Mouse (Mus musculus) hindbrain, embryonic 16.5 days (tissue): ENCODE results near the gene Chmp6. TPM values are rescaled to one million over a fixed set of nuclear protein-coding genes. Genes with fewer than 3 reads are reported as not detected.

Source experiments
- ATAC-seq: fragments of 200-750 bp; cut with Nextera tagmentation; 2 replicates; pipeline ENCODE4 v1.8.0; 2017; ENCODE audit warnings: moderate TSS enrichment, moderate library complexity
- H3K27ac ChIP-seq: fragments of 300-500 bp; sonication (generic); 2 replicates; pipeline ENCODE4 v1.5.1; 2014; ENCODE audit warnings: low read depth, mild to moderate bottlenecking, control low read depth, low read length, moderate library complexity
- H3K27me3 ChIP-seq: fragments of 300-500 bp; sonication (generic); replicated peaks from 2 replicates; pipeline ENCODE4 v1.6.1; 2014; ENCODE audit warnings: low read length; ENCODE audit not compliant: control insufficient read depth, insufficient read depth
- H3K36me3 ChIP-seq: fragments of 300-500 bp; sonication (generic); 2 replicates; pipeline ENCODE4 v1.6.1; 2014; ENCODE audit warnings: mild to moderate bottlenecking, low read length, moderate library complexity, mixed read lengths; ENCODE audit not compliant: control insufficient read depth, insufficient read depth
- H3K4me1 ChIP-seq: fragments of 300-500 bp; sonication (generic); 2 replicates; pipeline ENCODE4 v1.6.1; 2014; ENCODE audit warnings: low read depth, low read length; ENCODE audit not compliant: control insufficient read depth, insufficient read depth
- H3K4me2 ChIP-seq: fragments of 300-500 bp; sonication (generic); 2 replicates; pipeline ENCODE4 v1.6.1; 2014; ENCODE audit warnings: mild to moderate bottlenecking, low read length, control low read depth, moderate library complexity
- H3K4me3 ChIP-seq: fragments of 300-500 bp; sonication (generic); 2 replicates; pipeline ENCODE4 v1.5.1; 2014; ENCODE audit warnings: mild to moderate bottlenecking, low read length, control low read depth, moderate library complexity
- H3K9ac ChIP-seq: fragments of 300-500 bp; sonication (generic); 2 replicates; pipeline ENCODE4 v1.6.1; 2014; ENCODE audit warnings: low read depth, mild to moderate bottlenecking, control low read depth, low read length, moderate library complexity
- H3K9me3 ChIP-seq: fragments of 300-500 bp; sonication (generic); 2 replicates; pipeline ENCODE4 v1.6.1; 2014; ENCODE audit warnings: mild to moderate bottlenecking, low read length, moderate library complexity; ENCODE audit not compliant: control insufficient read depth
- WGBS: fragments of 180-500 bp; shearing (Covaris S2); extraction: QIAGEN DNeasy Blood & Tissue Kit; methylation state at CpG from one replicate; pipeline ENCODE4 v1.1.7; 2014; 5-methylcytosine and 5-hydroxymethylcytosine counted together
- polyA plus RNA-seq: library from polyadenylated mRNA; unstranded; fragments of >200 nt; fragmentation: Nextera tagmentation; extraction: Ambion mirVana; gene quantifications from 2 replicates; pipeline ENCODE4 v1.2.1, GENCODE M21; 2015

Chmp6 gene
- 112 and 114 TPM in 2 replicates for polyA plus RNA-seq

DNA sequence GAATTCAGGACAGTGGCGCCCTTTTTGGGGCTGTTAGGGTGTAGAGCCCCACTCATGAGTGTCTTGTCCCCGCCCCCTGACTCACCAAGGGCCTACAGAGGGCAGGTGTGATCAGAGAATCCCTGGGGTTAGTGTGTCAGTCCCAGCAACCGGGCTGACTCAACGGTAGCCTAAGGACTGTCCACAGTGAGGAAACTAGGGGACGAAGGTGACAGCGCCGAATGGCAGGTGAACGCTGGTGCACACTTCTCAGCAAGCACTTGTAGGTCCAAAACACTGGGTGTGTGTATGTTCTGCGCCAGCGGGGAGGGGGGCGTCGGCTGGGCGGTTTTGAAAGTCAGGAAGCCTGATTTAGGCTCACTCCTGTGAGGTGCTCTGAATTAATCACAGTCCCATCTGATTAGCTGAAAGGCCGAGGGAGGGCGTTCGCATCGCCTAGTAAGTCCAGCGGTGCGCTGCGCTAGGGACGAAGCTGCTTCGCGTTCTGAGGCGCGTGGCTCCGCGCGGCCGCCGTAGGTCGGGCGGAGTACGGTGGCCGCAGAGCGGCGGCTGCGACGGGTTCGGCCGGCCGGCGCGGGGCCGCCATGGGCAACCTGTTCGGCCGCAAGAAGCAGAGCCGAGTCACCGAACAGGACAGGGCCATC, at the start of gene Chmp6:
TSS of gene Chmp6 (plus strand) at position 151 of the 644 bp plus-strand sequence.
- H3K36me3 ChIP-seq: peaks cover 18% of the 10 kb centered on the region
- H3K27me3 ChIP-seq: no peaks in the 10 kb centered on the region
- peak within 1 kb of the TSS; percentile 84 for H3K4me3 ChIP-seq
- H3K9ac ChIP-seq: peak within 1 kb of the TSS; percentile 90
- H3K9me3 ChIP-seq: no peaks in the 10 kb centered on the region
- H3K4me2 ChIP-seq: peak within 1 kb of the TSS; percentile 91
- WGBS: under 1% methylated on average over 48 of the region's 48 CpGs
- peaks cover 21% of the 10 kb centered on the region for H3K4me1 ChIP-seq
- ATAC-seq: peak; percentile 76
- peak within 1 kb of the TSS; percentile 79 for H3K27ac ChIP-seq

GRCm38 (mm10) chr11:119866837-119867236, 46.4 kb upstream of the Chmp6 start:
- Histone ChIP-seq H3K4me1 (no peaks in the 10 kb centered on the region), H3K9ac (no peak overlapping the region), H3K9me3 (no peaks in the 10 kb centered on the region), H3K27me3 (no peaks in the 10 kb centered on the region), H3K36me3 (peaks cover 6% of the 10 kb centered on the region), H3K27ac (no peak overlapping the region), H3K4me3 (no peak overlapping the region), H3K4me2 (no peak overlapping the region)
- no peak for ATAC-seq
- WGBS: 85% methylated on average over 6 of the region's 6 CpGs

GRCm38 (mm10) chr11:119868138-119868537, 45.1 kb upstream of the Chmp6 start:
- Histone ChIP-seq H3K9me3 (no peaks in the 10 kb centered on the region), H3K4me3 (no peak overlapping the region), H3K4me1 (no peaks in the 10 kb centered on the region), H3K36me3 (peaks cover 10% of the 10 kb centered on the region), H3K9ac (no peak overlapping the region), H3K27ac (no peak overlapping the region), H3K4me2 (no peak overlapping the region), H3K27me3 (no peaks in the 10 kb centered on the region)
- ATAC-seq: no peak
- WGBS: 68% methylated on average over 3 of the region's 3 CpGs

DNA sequence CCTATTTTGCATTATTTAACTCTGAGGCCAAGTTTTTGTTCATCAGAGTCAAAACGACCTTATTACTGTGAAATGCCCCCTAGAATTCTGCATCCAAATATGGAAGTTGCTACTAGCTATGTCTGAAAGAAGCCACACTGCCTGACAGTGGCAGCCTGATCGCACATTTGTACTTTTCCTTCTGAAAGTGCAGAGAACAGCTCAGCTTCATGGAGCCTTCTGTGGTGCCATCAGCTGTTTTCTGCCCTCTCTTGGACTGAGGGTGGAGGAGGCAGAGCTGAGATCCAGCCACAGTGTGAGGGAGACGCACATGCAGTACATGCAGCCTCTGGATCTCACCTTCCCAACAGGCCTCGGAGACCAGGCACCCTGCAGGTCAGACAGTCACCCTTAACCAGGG, 44.7 kb upstream of the Chmp6 start:
- no peak overlapping the region for H3K4me3 ChIP-seq
- H3K4me2 ChIP-seq: no peak overlapping the region
- no peaks in the 10 kb centered on the region for H3K9me3 ChIP-seq
- no peak overlapping the region for H3K27ac ChIP-seq
- H3K27me3 ChIP-seq: no peaks in the 10 kb centered on the region
- 89% methylated on average over 4 of the region's 4 CpGs for WGBS
- H3K36me3 ChIP-seq: peaks cover 10% of the 10 kb centered on the region
- no peak for ATAC-seq
- H3K9ac ChIP-seq: no peak overlapping the region
- H3K4me1 ChIP-seq: no peaks in the 10 kb centered on the region

GRCm38 (mm10) chr11:119871141-119871540, 42.1 kb upstream of the Chmp6 start:
- no peak for ATAC-seq
- H3K27me3 ChIP-seq: no peaks in the 10 kb centered on the region
- H3K4me2 ChIP-seq: no peak overlapping the region
- H3K9me3 ChIP-seq: no peaks in the 10 kb centered on the region
- no peak overlapping the region for H3K4me3 ChIP-seq
- H3K9ac ChIP-seq: no peak overlapping the region
- no peak overlapping the region for H3K27ac ChIP-seq
- no peaks in the 10 kb centered on the region for H3K4me1 ChIP-seq
- peaks cover 13% of the 10 kb centered on the region for H3K36me3 ChIP-seq
- WGBS: 89% methylated on average over 7 of the region's 7 CpGs

DNA sequence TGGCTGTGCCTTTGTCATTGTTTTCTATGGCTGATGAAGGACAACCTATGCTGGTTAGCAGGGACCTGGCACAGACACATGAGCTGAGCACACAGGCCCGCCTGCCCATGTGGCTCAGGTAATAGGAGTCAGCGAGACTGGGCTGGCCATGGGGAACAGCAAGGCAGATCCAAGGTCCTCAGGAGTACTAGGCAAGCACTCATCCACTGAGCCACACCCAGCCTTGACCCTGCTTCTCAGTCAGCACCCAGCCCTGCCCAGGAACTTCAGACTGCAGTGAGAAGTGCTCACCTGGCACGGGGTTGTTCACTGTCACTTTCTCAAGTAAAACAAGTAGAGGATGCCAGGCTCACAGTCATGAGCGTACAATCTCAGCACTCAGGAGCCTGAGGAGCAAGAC, 39.6 kb upstream of the Chmp6 start:
- H3K4me2 ChIP-seq: no peak overlapping the region

GRCm38 (mm10) chr11:119874841-119875240, 38.4 kb upstream of the Chmp6 start:
- WGBS: 82% methylated on average over 1 of the region's 1 CpGs
- H3K27ac ChIP-seq: no peak overlapping the region
- no peak overlapping the region for H3K9ac ChIP-seq
- no peaks in the 10 kb centered on the region for H3K27me3 ChIP-seq
- H3K4me3 ChIP-seq: no peak overlapping the region
- ATAC-seq: no peak
- H3K9me3 ChIP-seq: no peaks in the 10 kb centered on the region
- peaks cover 29% of the 10 kb centered on the region for H3K36me3 ChIP-seq
- no peaks in the 10 kb centered on the region for H3K4me1 ChIP-seq
- H3K4me2 ChIP-seq: no peak overlapping the region

More for the DNA sequence above, 39.6 kb upstream of the Chmp6 start:
- H3K9me3 ChIP-seq: no peaks in the 10 kb centered on the region
- WGBS: 95% methylated on average over 4 of the region's 4 CpGs
- H3K9ac ChIP-seq: no peak overlapping the region
- peaks cover 21% of the 10 kb centered on the region for H3K36me3 ChIP-seq
- no peaks in the 10 kb centered on the region for H3K4me1 ChIP-seq
- H3K27me3 ChIP-seq: no peaks in the 10 kb centered on the region
- no peak for ATAC-seq
- H3K27ac ChIP-seq: no peak overlapping the region
- no peak overlapping the region for H3K4me3 ChIP-seq

DNA sequence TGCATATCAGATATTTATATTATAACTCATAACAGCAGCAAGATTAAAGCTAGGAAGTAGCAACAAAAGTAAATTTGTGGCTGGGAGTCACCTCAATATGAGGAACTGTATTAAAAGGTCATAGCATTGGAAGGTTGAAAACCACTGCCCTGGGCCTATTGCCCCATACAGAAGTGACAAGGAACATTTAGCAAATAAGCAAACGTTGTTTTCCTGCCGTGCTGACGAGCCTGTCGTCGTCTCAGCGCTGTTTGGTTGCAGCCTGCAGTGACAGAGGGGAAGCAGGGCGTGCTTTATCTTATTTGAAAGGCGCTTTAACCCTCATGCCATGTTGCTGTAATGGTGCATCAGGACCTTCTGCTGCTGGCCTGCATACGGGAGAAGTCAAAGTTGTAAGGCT, 37.6 kb upstream of the Chmp6 start:
- Histone ChIP-seq H3K4me3 (no peak overlapping the region), H3K4me2 (no peak overlapping the region), H3K4me1 (no peaks in the 10 kb centered on the region), H3K9me3 (no peaks in the 10 kb centered on the region), H3K9ac (no peak overlapping the region), H3K27me3 (no peaks in the 10 kb centered on the region), H3K27ac (no peak overlapping the region), H3K36me3 (peaks cover 29% of the 10 kb centered on the region)
- 81% methylated on average over 9 of the region's 9 CpGs for WGBS
- no peak for ATAC-seq

- no peaks in the 10 kb centered on the region for H3K9me3 ChIP-seq
- no peak overlapping the region for H3K27ac ChIP-seq
- ATAC-seq: no peak
- H3K4me3 ChIP-seq: no peak overlapping the region
- no peaks in the 10 kb centered on the region for H3K4me1 ChIP-seq
- peaks cover 24% of the 10 kb centered on the region for H3K36me3 ChIP-seq
- WGBS: 88% methylated on average over 7 of the region's 7 CpGs
- no peak overlapping the region for H3K9ac ChIP-seq
- no peaks in the 10 kb centered on the region for H3K27me3 ChIP-seq
- H3K4me2 ChIP-seq: no peak overlapping the region
These were observed 36.1 kb upstream of the Chmp6 start for GRCm38 (mm10) chr11:119877124-119877523.
